Mouse (Mus musculus) mammary gland, adult 2 months (tissue): ENCODE measurements around the gene Olfr209. TPM values are rescaled to one million over a fixed set of nuclear protein-coding genes. Genes with fewer than 3 reads are reported as not detected.

ENCODE experiments used
- polyA plus RNA-seq: library from polyadenylated mRNA; depleted of rRNA; stranded (reverse); fragments of >200 nt; gene quantifications from 2 replicates; pipeline ENCODE4 v1.2.3, GENCODE M21; 2012; ENCODE audit warnings: low replicate concordance; rRNA removed

Gene Olfr209
- not detected in 2 replicates for polyA plus RNA-seq

DNA sequence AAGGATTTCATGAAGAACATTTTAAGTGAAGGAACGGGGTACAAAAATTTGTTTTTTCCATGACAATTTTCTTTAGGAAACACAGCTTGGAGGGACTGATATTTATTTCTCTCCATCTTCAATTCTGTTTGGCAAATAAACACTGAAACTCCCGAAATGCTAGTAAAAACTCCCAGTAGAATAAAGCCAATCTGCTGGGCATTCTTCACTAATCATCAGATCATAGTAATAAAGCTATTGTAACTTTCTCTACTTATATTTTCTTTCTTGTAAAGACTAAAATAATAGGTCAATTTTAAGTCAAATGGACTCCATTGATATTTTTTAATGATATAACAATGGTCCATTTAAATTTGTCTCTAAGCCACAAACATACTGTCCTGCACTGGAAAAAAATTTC, at the start of gene Olfr209:
Gene Olfr209 (minus strand): TSS at position 101 of the 400 bp plus-strand sequence.

GRCm38 (mm10) chr16:59407032-59407431, 43.2 kb upstream of the Olfr209 start, which contains the start of gene Gabrr3:
Gene Gabrr3, plus strand, starts transcription at chr16:59407332.

GRCm38 (mm10) chr16:59349146-59349545, 14.6 kb downstream of the Olfr209 start, which contains the start of gene Olfr206:
Gene Olfr206, minus strand, starts transcription at chr16:59349246.

GRCm38 (mm10) chr16:59331038-59331437, 32.8 kb downstream of the Olfr209 start, which contains the start of gene Olfr205:
Gene Olfr205, minus strand, starts transcription at chr16:59331138.

GRCm38 (mm10) chr16:59318148-59318547, 45.6 kb downstream of the Olfr209 start, which contains the start of gene Olfr204:
Gene Olfr204, minus strand, starts transcription at chr16:59318248.

Other genes starting within 250 kb of the Olfr209 start
- gene Olfr194, start 242.9 kb downstream of the Olfr209 start, polyA plus RNA-seq: not detected in 2 replicates
- gene Olfr195, start 216.9 kb downstream of the Olfr209 start, polyA plus RNA-seq: not detected in 2 replicates
- not detected in 2 replicates for gene Olfr196, start 193.5 kb downstream of the Olfr209 start, polyA plus RNA-seq
- not detected in 2 replicates for gene Olfr198, start 160.5 kb downstream of the Olfr209 start, polyA plus RNA-seq
- not detected in 2 replicates for gene Olfr199, start 144.2 kb downstream of the Olfr209 start, polyA plus RNA-seq
- not detected in 2 replicates for gene Olfr201, start 91.4 kb downstream of the Olfr209 start, polyA plus RNA-seq
- gene Olfr202, start 77.2 kb downstream of the Olfr209 start, polyA plus RNA-seq: not detected in 2 replicates
- gene Olfr203, start 65.1 kb downstream of the Olfr209 start, polyA plus RNA-seq: not detected in 2 replicates
- not detected in 2 replicates for gene Olfr204, start 45.7 kb downstream of the Olfr209 start, polyA plus RNA-seq
- not detected in 2 replicates for gene Olfr205, start 32.9 kb downstream of the Olfr209 start, polyA plus RNA-seq
- gene Olfr206, start 14.7 kb downstream of the Olfr209 start, polyA plus RNA-seq: not detected in 2 replicates
- gene Gabrr3, start 43.3 kb upstream of the Olfr209 start, polyA plus RNA-seq: not detected in 2 replicates
- gene Riox2, start 107.8 kb upstream of the Olfr209 start, polyA plus RNA-seq: 4.6 and 7.8 TPM in 2 replicates
- 3.2 and 9.7 TPM in 2 replicates for gene Crybg3, start 237.0 kb upstream of the Olfr209 start, polyA plus RNA-seq